Mouse (Mus musculus) frontal cortex, postnatal 25 days (tissue): ENCODE results near the gene AU040320.

Source experiments
- DNase-seq, 2 experiments: peaks; one replicate each; pipeline ENCODE4 v3.0.0; 2022; ENCODE audit warnings: low spot score in 2 of 2

AU040320 gene

DNA sequence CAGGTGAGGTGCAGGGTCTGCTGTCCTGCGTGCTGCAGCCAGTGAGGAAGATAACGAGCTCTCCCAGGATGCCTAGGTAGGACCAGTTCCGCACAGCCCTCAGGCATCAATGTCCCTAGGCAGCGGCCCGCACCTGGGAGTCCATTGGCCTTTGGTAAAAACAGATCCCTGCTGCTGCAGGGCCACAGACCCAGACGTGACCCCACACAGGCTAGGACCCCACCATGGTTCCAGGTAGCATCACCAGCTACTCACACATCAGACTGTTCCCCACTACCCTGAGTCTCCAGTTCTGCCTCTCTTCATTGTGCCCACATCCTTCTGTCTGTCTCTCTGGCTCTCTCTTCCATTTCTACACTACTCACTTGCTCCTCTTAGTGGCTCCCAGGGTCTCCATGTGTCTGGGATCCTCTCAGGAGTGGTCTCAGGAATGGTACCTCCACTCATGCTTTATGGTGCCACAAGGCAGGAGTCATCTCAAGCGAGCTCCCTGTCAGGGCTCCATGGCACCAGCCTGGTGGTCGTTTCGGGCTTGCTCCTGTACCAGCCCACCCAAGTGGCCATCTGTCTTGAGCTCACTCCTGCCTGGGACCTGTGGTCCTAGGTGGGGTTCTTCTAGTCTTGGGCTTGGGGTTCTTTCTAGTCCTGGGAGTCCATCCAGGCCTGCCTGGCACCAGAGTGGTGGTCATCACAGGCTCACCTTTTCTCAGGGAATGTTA, 107.1 kb downstream of the AU040320 start:
- no peak for DNase-seq

DNA sequence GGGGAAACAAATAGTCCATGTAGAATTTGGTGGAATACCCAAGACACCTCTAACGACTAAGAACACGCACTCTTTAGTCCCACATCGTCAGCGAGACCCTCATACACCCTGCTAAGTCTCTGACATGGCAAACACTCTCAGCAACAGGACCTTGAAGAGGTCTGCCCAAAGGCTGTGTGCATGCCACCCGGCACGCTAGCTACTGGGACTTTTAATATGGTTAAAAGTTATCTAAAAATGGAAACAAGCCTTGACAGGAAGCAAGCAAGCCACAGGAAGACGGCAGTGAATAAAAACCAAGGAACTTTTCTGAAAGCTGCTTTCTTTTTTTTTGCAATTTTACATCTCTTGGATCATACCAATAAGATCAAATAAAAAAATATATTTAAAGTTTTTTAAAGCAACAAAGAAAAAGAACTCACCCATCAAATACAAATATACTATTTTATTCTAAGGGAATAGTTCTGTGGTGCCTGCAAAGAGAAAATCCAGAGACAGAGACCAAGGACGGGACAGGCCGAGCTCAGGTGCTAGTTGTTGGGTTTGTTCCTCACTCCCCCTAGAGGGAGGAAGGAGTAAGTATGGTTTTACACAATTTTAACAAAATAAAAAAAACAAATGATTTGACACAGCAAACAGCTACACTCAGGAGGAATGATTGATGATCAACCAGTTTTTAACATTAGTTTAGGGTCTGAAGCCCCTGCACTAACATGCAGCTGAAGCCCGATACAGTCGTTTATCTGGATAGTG, 108.3 kb downstream of the AU040320 start:
- no peak for DNase-seq

DNA sequence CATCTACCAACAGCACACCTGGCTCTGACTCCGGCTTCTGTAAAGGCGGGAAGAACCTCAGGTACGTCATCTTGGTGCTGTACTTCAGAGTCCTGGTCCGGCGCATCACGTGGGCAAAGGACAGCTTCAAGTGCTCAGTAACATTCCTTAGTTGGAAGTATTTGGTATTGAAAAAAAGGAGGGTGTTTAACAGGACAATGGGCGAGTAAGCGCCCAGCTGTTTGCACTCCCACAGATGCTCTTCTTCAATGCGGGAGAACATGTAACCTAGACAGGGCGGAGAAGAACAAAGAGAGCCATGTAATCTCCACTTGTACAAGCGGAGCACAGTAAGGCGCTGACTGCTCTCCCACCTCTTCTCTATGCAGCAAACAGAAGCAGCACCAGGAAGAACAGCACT, 115.4 kb downstream of the AU040320 start:
- no peak for DNase-seq

DNA sequence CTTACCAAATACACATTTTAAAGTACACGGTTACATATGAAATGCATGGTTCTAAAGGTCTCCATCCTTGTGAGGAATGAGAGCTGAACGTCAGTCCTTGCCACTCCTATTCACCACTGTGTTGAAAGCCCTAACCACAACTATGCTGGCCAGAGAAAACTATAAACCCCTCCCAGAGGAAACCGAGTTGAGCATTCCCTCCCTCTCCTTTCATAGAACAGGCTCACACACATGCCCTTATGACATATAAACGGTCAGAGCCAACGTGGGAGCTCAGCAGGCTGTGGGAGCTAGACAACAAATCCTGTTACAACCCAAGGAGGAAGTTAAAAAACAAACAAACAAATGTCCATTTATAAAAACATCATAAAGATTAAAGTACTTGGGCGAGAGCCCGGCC, 119.4 kb downstream of the AU040320 start:
- DNase-seq: no peak

DNA sequence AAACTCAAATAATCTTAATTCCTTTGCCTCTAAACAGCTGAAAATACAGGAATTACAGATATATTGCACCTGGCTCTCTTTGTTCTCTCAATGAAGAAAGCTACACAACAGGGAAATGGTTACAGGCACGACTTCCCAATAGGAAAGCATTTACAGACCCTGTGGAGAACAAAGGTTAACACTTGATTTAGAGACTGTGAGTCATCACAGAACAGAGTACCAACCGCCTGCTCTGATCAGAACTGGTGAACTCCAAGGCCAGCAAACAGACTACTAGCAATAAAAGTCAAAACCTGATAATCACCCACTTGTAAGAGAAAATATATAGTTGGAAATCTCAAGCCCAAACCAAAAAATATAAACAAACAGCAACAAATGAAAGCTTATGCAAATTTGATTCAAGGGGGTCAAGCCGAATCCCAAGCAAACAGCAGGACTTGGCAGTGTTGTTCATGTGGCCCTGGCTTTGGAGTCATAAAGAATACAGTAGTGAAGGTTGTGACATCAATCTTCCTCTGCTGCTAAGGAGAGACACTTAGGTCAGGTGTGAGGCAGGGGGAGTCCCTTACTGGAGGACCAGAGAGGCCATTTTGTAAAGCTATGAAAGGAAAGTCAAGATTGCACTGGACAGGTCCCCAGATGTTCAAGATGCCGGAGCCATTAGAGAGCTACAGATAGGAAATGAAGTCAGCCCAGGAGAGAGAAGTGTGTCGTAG, 126.4 kb downstream of the AU040320 start:
- DNase-seq: no peak

DNA sequence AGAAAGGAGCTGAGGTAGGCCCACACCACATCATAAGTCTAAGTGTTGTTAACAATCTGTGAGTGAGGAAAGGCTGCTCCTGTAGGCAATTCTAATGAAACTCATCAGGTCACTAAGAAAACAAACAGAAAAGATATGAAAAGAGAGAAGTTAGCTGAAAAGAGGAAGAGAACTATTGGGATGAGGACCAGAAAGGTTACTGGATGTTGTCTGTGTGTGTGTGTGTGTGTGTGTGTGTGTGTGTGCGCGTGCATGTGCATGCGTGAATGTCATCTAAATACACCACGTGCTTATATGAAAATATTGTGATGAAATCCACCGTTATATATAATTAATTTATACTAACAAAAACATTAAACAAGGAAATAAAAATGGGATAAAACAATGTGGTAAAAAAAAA, 130.3 kb downstream of the AU040320 start:
- no peak for DNase-seq

DNA sequence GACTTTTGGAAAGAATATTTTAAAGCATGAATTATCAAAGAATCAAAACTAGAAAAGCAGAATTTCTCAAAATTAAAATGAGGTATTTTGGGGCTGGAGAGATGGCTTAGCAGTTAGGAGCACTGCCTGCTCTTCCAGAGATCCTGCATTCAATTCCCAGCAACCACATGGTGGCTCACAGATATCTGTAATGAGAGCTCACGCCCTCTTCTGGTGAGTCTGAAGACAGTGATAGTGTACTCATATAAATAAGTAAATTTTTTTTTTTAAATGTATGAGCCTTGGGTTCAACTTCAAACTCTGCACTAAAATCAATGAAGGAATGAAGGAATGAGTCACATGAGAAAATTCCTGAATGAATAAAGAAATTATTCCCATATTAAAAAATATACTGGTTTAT, 132.6 kb downstream of the AU040320 start:
- no peak for DNase-seq

DNA sequence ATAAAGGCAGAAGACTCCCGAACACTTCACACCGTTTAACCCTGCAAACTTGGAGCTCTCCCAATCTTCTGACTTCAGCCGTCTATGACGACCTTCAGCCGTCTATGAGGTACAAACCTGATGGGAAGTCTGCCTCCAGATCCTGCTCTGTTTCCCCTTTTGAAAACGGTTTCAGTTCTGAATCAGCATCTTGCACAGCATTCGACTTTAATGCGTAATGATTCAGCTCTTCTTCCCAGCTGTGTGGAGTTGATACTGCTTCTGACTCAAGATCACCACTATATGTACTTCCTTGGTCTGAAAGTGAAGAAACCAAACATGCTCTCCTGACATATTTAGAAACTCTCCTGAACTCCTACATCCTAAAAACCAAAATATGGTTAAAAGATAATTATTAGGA, 136.5 kb downstream of the AU040320 start:
- no peak for DNase-seq
